Mouse (Mus musculus) forebrain, embryonic 12.5 days (tissue): ENCODE data around the gene Chn2. TPM values are rescaled to one million over a fixed set of nuclear protein-coding genes. Genes with fewer than 3 reads are reported as not detected.
A peak's percentile ranks its signal among the peaks of the same experiment; 100 is the strongest.

ENCODE experiments used
- ATAC-seq: fragments of 200-750 bp; cut with Nextera tagmentation; 2 replicates; pipeline ENCODE4 v1.8.0; 2017; ENCODE audit warnings: moderate TSS enrichment; ENCODE audit not compliant: low FRiP score
- H3K27ac ChIP-seq: fragments of 300-500 bp; sonication (generic); 2 replicates; pipeline ENCODE4 v1.5.1; 2016; ENCODE audit warnings: mild to moderate bottlenecking
- H3K27me3 ChIP-seq: fragments of 300-500 bp; sonication (generic); 2 replicates; pipeline ENCODE4 v1.6.1; 2016; ENCODE audit warnings: mild to moderate bottlenecking
- H3K36me3 ChIP-seq: fragments of 300-500 bp; sonication (generic); replicated peaks from 2 replicates; pipeline ENCODE4 v1.6.1; 2016; ENCODE audit warnings: mild to moderate bottlenecking
- H3K4me1 ChIP-seq: fragments of 300-500 bp; sonication (generic); 2 replicates; pipeline ENCODE4 v1.6.1; 2016
- H3K4me2 ChIP-seq: fragments of 300-500 bp; sonication (generic); 2 replicates; pipeline ENCODE4 v1.6.1; 2016; ENCODE audit warnings: mild to moderate bottlenecking, moderate library complexity
- H3K4me3 ChIP-seq: fragments of 300-500 bp; sonication (generic); replicated peaks from 2 replicates; pipeline ENCODE4 v1.5.1; 2016; ENCODE audit warnings: mild to moderate bottlenecking
- H3K9ac ChIP-seq: fragments of 300-500 bp; sonication (generic); 2 replicates; pipeline ENCODE4 v1.6.1; 2016; ENCODE audit warnings: mild to moderate bottlenecking
- H3K9me3 ChIP-seq: fragments of 300-500 bp; sonication (generic); 2 replicates; pipeline ENCODE4 v1.6.1; 2016
- WGBS: fragments of 180-500 bp; shearing (Covaris S2); methylation state at CpG from one replicate; pipeline ENCODE4 v1.1.7; 2016; 5-methylcytosine and 5-hydroxymethylcytosine counted together
- polyA plus RNA-seq: library from polyadenylated mRNA; unstranded; fragments of >200 nt; fragmentation: Nextera tagmentation; extraction: Ambion mirVana; gene quantifications from 2 replicates; pipeline ENCODE4 v1.2.1, GENCODE M21; 2016

The Chn2 gene
- polyA plus RNA-seq, 1 experiment from 2014 or later = 29.8 TPM

DNA sequence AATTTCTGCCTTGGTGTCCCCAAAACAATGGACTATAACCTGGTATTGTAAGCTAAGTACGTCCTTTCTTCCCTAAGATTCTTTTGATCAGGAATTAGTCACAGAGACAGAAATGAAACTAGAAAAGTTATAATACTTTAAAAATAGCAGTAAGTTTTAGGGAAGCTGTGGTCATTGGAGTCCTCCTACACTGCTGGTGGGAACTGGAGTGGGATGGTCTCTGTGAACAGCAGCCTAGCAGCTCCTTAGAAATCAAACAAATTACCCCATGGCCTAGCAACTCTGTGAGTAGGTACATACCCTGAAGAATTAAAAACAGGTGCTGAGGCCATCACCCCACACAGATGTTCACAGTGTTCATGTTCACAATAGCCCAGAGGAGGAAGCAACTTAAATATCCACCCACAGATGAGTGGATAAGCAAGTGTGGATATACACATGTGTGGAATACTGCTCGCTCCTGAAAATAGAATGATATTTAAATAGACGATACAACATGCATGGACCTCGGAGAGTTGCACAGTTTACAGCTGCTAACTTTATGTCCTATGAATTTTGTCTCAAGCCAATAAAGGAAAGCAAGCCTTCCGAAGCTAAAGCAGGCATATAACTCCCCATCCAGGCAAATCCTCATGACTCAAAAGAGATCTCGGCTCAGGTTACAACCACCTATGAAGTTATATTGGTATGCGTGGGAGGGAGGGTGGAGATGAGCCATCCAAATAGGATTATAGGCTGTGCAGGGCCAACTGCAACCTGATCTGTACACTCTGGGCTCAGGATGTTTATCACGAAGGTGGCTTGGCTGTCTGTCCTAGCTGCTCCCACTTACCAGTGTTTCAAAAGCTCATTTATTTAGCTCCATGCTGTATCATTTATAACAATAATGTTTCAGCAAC is 209.2 kb downstream of the Chn2 start:
- Histone ChIP-seq H3K4me1 (no peaks in the 10 kb centered on the region), H3K27me3 (peaks cover 3% of the 10 kb centered on the region; the same call in 1 of the 2 replicates), H3K9ac (no peak overlapping the region), H3K4me3 (no peak overlapping the region), H3K4me2 (no peak overlapping the region), H3K9me3 (no peaks in the 10 kb centered on the region), H3K27ac (no peak overlapping the region), H3K36me3 (no peaks in the 10 kb centered on the region)
- WGBS = 69% methylated on average over 8 of the region's 8 CpGs
- ATAC-seq = no peak

DNA sequence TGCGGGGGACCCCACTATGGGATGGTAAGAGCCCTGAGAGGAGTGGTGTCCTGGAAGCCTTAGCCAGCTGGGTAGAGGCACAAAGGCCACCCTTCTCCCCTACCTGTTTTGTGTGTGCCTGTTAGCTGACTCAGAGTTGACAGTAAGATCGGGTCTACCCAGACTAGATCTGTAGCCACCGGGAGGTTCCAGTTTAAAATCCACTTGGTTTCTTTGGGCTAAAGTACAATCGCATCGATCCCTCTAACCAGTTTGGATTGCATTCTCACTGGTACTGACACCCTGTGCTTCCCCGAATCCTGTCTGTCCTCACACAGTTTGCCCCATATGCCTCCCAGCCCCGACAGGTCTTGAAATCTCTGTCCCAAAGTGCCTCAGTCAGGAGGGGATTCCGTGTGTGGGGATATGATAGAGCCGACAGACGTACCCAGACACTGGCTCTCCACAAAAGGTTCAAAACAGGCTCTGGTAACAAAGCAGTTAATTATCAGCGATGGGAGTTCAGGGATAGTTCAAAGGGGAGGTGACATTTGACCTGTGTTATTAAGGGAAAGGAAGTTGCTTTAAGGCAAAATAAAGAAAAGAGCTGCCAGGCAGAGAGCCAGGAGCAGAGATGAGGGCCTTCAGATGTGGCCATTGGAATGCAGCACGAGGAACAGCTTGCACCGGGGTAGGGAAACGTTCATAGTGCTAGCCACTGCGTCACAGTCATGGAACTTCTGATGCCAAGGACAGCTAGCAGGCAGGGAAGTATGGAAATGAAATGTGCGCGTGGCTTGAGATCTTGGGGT is 212.2 kb downstream of the Chn2 start:
- H3K4me3 ChIP-seq = no peak overlapping the region
- WGBS = 44% methylated on average over 17 of the region's 17 CpGs
- H3K36me3 ChIP-seq = no peaks in the 10 kb centered on the region
- no peak overlapping the region for H3K4me2 ChIP-seq
- no peaks in the 10 kb centered on the region for H3K9me3 ChIP-seq
- ATAC-seq = no peak
- H3K4me1 ChIP-seq = peaks cover 19% of the 10 kb centered on the region
- H3K27me3 ChIP-seq = peaks cover 6% of the 10 kb centered on the region; the same call in 1 of the 2 replicates
- H3K9ac ChIP-seq = no peak overlapping the region
- H3K27ac ChIP-seq = no peak overlapping the region

DNA sequence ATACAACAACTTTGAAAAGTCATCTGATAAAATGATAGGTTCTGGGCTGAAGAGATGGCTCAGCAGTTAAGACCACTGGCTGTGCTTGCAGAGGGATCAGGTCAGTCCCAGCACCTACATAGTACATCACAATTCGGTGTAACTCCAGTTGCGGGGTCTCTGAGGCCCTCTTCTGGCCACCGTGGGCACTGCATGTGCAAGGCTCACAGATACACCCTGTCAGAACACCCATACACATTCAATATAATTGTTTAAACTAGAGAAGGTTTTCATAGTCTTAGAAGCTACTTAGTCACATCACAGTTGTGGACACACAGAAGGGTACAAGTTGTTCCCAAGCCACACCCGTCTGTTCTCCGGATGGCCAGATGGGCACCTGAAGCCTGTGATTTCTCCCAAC is 213.9 kb downstream of the Chn2 start:
- Histone ChIP-seq H3K4me2 (no peak overlapping the region), H3K4me3 (no peak overlapping the region), H3K36me3 (no peaks in the 10 kb centered on the region), H3K27me3 (peaks cover 8% of the 10 kb centered on the region; the same call in 1 of the 2 replicates), H3K4me1 (peaks cover 23% of the 10 kb centered on the region), H3K9ac (no peak overlapping the region), H3K27ac (no peak overlapping the region), H3K9me3 (no peaks in the 10 kb centered on the region)
- 62% methylated on average over 5 of the region's 5 CpGs for WGBS
- ATAC-seq = no peak

DNA sequence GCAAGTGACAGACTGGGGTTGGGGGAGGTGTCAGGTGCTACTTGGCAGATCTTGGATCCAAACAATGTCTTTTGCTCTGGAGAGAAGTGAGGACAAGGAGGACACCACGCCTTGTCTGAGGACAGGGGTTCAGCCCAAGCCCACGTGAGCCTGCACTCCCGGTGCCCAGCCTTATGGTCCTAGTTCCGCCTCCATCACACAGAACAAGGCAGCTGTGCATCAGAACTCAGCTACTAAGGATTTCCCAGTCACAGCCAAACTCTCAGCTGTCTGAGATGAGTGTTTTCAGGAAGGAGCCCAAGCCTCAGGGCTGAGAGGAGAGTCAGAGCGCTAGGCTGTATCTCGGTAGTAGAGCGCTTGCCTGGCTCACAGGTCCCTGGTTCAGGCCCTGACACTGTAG is 214.5 kb downstream of the Chn2 start:
- no peak overlapping the region for H3K27ac ChIP-seq
- 83% methylated on average over 7 of the region's 7 CpGs for WGBS
- peaks cover 8% of the 10 kb centered on the region; the same call in 1 of the 2 replicates for H3K27me3 ChIP-seq
- no peak overlapping the region for H3K4me3 ChIP-seq
- H3K36me3 ChIP-seq = no peaks in the 10 kb centered on the region
- no peak for ATAC-seq
- no peak overlapping the region for H3K4me2 ChIP-seq
- no peaks in the 10 kb centered on the region for H3K9me3 ChIP-seq
- peaks cover 23% of the 10 kb centered on the region for H3K4me1 ChIP-seq
- no peak overlapping the region for H3K9ac ChIP-seq

- ATAC-seq = no peak
- H3K27me3 ChIP-seq = peaks cover 8% of the 10 kb centered on the region; the same call in 1 of the 2 replicates
- no peak overlapping the region for H3K4me2 ChIP-seq
- no peaks in the 10 kb centered on the region for H3K36me3 ChIP-seq
- no peaks in the 10 kb centered on the region for H3K9me3 ChIP-seq
- H3K9ac ChIP-seq = no peak overlapping the region
- peaks cover 23% of the 10 kb centered on the region for H3K4me1 ChIP-seq
- H3K27ac ChIP-seq = peak overlapping the region; percentile 46; the same call in 1 of the 2 replicates
- no peak overlapping the region for H3K4me3 ChIP-seq
- 69% methylated on average over 6 of the region's 6 CpGs for WGBS
Measured at GRCm38 (mm10) chr6:54254759-54255158, 215.4 kb downstream of the Chn2 start.

GRCm38 (mm10) chr6:54255321-54255720 is 216.0 kb downstream of the Chn2 start:
- Histone ChIP-seq H3K4me1 (peaks cover 23% of the 10 kb centered on the region), H3K4me3 (no peak overlapping the region), H3K36me3 (no peaks in the 10 kb centered on the region), H3K9me3 (no peaks in the 10 kb centered on the region), H3K9ac (no peak overlapping the region), H3K27ac (peak overlapping the region; percentile 46; the same call in 1 of the 2 replicates), H3K27me3 (peaks cover 8% of the 10 kb centered on the region; the same call in 1 of the 2 replicates), H3K4me2 (no peak overlapping the region)
- 22% methylated on average over 11 of the region's 11 CpGs for WGBS
- peak; percentile 79; the same call in 1 of the 2 replicates for ATAC-seq

DNA sequence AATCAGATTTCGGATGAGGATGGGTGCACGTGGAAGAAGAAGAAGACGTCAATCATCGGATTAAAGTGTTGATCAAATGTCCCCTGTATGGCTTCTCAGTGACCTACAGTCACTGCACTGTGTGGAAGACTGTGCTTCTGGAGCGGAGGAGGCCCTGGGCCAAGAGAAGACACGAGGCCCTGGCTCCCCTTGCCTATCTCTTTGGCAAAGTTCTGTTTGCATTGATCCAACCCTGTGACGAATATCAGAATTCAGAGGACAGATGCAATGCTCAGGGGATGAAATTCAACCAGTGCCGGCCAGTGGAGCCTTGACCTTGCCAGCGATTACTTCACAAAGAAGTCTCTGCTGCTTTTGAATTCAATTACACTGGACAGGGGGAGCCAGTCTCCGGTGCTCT is 217.0 kb downstream of the Chn2 start:
- H3K9me3 ChIP-seq = no peaks in the 10 kb centered on the region
- no peak overlapping the region for H3K4me3 ChIP-seq
- H3K36me3 ChIP-seq = no peaks in the 10 kb centered on the region
- H3K9ac ChIP-seq = no peak overlapping the region
- no peak overlapping the region for H3K27ac ChIP-seq
- no peak for ATAC-seq
- WGBS = 78% methylated on average over 10 of the region's 10 CpGs
- peaks cover 8% of the 10 kb centered on the region; the same call in 1 of the 2 replicates for H3K27me3 ChIP-seq
- peaks cover 23% of the 10 kb centered on the region for H3K4me1 ChIP-seq
- H3K4me2 ChIP-seq = no peak overlapping the region

DNA sequence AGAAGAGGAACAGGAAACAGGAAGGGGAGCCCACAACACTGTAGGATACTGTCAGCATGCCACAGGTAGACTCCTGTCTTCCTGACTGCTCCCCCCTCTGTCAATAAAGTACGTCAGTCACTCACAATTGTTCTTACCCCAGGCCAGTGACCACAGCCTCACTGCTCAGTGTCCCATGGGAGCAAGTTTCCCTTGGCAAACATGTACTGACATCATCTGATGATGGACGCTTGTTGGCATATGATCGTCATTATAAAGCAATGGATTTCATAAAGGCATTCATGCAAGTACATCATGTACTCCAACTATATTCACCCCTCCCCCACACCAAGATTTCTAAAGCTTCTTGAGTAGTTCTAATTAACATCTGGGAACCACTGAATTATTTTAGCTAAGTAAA is 218.2 kb downstream of the Chn2 start:
- Histone ChIP-seq H3K4me3 (no peak overlapping the region), H3K27ac (no peak overlapping the region), H3K9ac (no peak overlapping the region), H3K36me3 (no peaks in the 10 kb centered on the region), H3K4me1 (peaks cover 23% of the 10 kb centered on the region), H3K4me2 (no peak overlapping the region), H3K9me3 (no peaks in the 10 kb centered on the region), H3K27me3 (peaks cover 7% of the 10 kb centered on the region; the same call in 1 of the 2 replicates)
- 94% methylated on average over 3 of the region's 3 CpGs for WGBS
- ATAC-seq = no peak

DNA sequence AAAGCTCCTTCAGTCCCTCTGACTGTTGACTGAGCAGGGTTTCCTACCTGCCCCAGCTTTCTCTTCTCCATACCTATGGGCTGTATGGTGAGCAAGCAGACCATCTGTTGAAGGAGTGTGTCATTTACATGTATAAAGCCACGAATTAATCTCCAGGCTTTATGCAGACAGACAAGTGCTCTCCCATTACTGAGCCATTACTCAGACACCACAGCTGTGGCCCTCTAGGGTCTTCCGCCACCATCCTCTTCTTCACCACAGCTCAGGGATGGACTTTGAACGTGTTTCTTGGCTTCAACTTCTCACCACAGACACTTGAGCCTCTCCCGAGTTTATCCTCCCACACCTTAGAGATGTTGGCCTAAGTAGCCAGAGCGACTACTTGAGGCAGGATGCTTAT is 219.1 kb downstream of the Chn2 start:
- Histone ChIP-seq H3K4me1 (peaks cover 23% of the 10 kb centered on the region), H3K4me2 (no peak overlapping the region), H3K4me3 (no peak overlapping the region), H3K36me3 (no peaks in the 10 kb centered on the region), H3K9me3 (no peaks in the 10 kb centered on the region), H3K27ac (no peak overlapping the region), H3K27me3 (0 out of 2 replicates have a peak, but pooled peaks cover 5% of the 10 kb centered on the region), H3K9ac (no peak overlapping the region)
- no peak for ATAC-seq
- WGBS = 87% methylated on average over 5 of the region's 5 CpGs

GRCm38 (mm10) chr6:54262732-54263131 is 223.4 kb downstream of the Chn2 start:
- H3K4me3 ChIP-seq = no peak overlapping the region
- H3K9me3 ChIP-seq = no peaks in the 10 kb centered on the region
- no peak for ATAC-seq
- H3K27ac ChIP-seq = no peak overlapping the region
- H3K36me3 ChIP-seq = no peaks in the 10 kb centered on the region
- H3K9ac ChIP-seq = no peak overlapping the region
- 57% methylated on average over 2 of the region's 2 CpGs for WGBS
- no peak overlapping the region for H3K4me2 ChIP-seq
- H3K27me3 ChIP-seq = no peaks in the 10 kb centered on the region
- H3K4me1 ChIP-seq = peaks cover 4% of the 10 kb centered on the region; the same call in 1 of the 2 replicates

DNA sequence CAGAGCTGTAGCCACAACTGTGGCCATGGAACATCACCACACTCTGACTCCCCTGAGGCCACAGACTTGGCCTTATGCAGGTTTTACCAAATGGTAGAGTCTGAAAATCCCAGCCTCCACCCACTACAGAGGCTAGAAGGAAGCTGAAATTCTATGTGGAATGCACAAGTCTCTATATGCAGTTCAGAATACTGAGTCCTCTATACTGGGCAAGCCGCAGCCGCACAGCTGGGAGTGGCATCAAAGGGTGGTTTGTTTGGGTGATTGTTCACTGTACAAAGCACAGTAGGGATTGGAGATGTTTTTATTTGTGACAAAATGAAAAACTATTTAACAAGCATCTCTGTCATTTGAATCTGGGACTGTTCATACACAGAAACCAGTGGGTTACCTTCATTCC is 224.5 kb downstream of the Chn2 start:
- no peak overlapping the region for H3K27ac ChIP-seq
- H3K9ac ChIP-seq = no peak overlapping the region
- ATAC-seq = no peak
- no peak overlapping the region for H3K4me2 ChIP-seq
- no peaks in the 10 kb centered on the region for H3K9me3 ChIP-seq
- H3K27me3 ChIP-seq = no peaks in the 10 kb centered on the region
- peaks cover 4% of the 10 kb centered on the region; the same call in 1 of the 2 replicates for H3K4me1 ChIP-seq
- no peak overlapping the region for H3K4me3 ChIP-seq
- 73% methylated on average over 2 of the region's 2 CpGs for WGBS
- no peaks in the 10 kb centered on the region for H3K36me3 ChIP-seq

- ATAC-seq = no peak
- H3K4me1 ChIP-seq = peaks cover 4% of the 10 kb centered on the region; the same call in 1 of the 2 replicates
- H3K4me3 ChIP-seq = no peak overlapping the region
- H3K9me3 ChIP-seq = no peaks in the 10 kb centered on the region
- H3K27ac ChIP-seq = no peak overlapping the region
- no peak overlapping the region for H3K4me2 ChIP-seq
- no peaks in the 10 kb centered on the region for H3K27me3 ChIP-seq
- no peak overlapping the region for H3K9ac ChIP-seq
- 87% methylated on average over 7 of the region's 7 CpGs for WGBS
- no peaks in the 10 kb centered on the region for H3K36me3 ChIP-seq
Measured at GRCm38 (mm10) chr6:54264537-54264936, 225.2 kb downstream of the Chn2 start.
